18 mouse cellular contexts compared by ENCODE assay signal in the genomic region with DNA sequence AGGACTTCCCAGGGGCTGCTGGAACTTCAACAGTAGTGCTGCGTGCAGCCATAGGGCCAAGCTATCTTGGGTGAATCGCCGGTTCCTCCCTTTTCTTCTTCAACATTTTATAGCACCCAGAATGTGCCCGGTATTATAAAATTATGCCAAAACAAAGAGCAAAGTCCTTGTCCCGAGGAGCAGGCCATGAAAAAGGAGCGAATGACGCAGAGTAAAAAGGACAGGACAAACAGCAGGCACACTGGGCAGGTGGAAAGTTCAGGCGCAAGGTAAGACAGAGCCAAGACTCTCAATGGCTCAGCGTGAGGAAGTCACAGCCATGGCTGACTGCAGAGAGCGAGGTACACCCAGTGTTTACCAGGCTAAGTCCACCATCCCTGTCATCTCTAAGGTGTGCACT. TPM values are rescaled to one million over a fixed set of nuclear protein-coding genes. Genes with fewer than 3 reads are reported as not detected.
DNase-seq lines count a peak whose midpoint lies in the region; ATAC-seq and TF ChIP-seq lines count a peak whose summit lies in the region.
"Had no signal": no experiment of that assay in that cellular context is flagged by ENCODE, and none has a peak within 500 bp of the region (broad histone marks: within the 10 kb centered on the region; RNA-seq: fewer than 3 reads in every experiment).

No protein-coding gene starts in this region.

- TF ChIP-seq CTCF in liver, adult 2 months (IDR thresholded peaks at IDR 0.05; ENCODE audit: low read depth, low read length) = no peak

- H3K9me3 ChIP-seq in heart, embryonic 12.5 days (replicated peaks) = peaks cover 8% of the 10 kb centered on the region
- H3K9me3 ChIP-seq in embryonic facial prominence, embryonic 12.5 days = peaks cover 10% of the 10 kb centered on the region
- peaks cover 14% of the 10 kb centered on the region for H3K9me3 ChIP-seq in limb, embryonic 13.5 days

- no peaks in the 10 kb centered on the region for H3K27me3 ChIP-seq in heart, embryonic 12.5 days (replicated peaks)
- no peaks in the 10 kb centered on the region for H3K27me3 ChIP-seq in liver, adult 2 months (ENCODE audit: control insufficient read depth, insufficient read depth, low read length)
- no peaks in the 10 kb centered on the region for H3K27me3 ChIP-seq in embryonic facial prominence, embryonic 12.5 days
- H3K27me3 ChIP-seq in limb, embryonic 13.5 days = no peaks in the 10 kb centered on the region
- H3K27me3 ChIP-seq: midbrain, embryonic 15.5 days had no signal

- no peak overlapping the region for H3K4me3 ChIP-seq in heart, embryonic 12.5 days
- peak overlapping the region; percentile 51 for H3K4me3 ChIP-seq in liver, adult 2 months (ENCODE audit: insufficient read depth, low read depth, low read length)
- H3K4me3 ChIP-seq in embryonic facial prominence, embryonic 12.5 days = no peak overlapping the region
- H3K4me3 ChIP-seq in limb, embryonic 13.5 days = no peak overlapping the region
- H3K4me3 ChIP-seq: forebrain, embryonic 13.5 days; liver, embryonic 13.5 days; midbrain, embryonic 15.5 days had no signal

- peaks cover 4% of the 10 kb centered on the region; the same call in 1 of the 2 replicates for H3K79me2 ChIP-seq in liver, adult 2 months (ENCODE audit: control insufficient read depth, insufficient read depth, low read length)

- TF ChIP-seq POLR2A in liver, adult 2 months (IDR thresholded peaks at IDR 0.05; ENCODE audit: extremely low read depth, insufficient read depth, low read length) = no peak

- peak overlapping the region; percentile 74 for H3K27ac ChIP-seq in heart, embryonic 12.5 days (ENCODE audit: poor library complexity, severe bottlenecking)
- peak overlapping the region; percentile 81 for H3K27ac ChIP-seq in liver, adult 2 months (replicated peaks; ENCODE audit: insufficient read depth, low read depth, low read length)
- peak overlapping the region; percentile 58 for H3K27ac ChIP-seq in embryonic facial prominence, embryonic 12.5 days
- H3K27ac ChIP-seq in limb, embryonic 13.5 days = no peak overlapping the region; the same call in 1 of the 2 replicates
- H3K27ac ChIP-seq: forebrain, embryonic 13.5 days; liver, embryonic 13.5 days; midbrain, embryonic 15.5 days had no signal

- H3K9ac ChIP-seq in heart, embryonic 12.5 days = peak overlapping the region; percentile 47; the same call in 1 of the 2 replicates
- peak overlapping the region; percentile 70 for H3K9ac ChIP-seq in liver, adult 2 months (ENCODE audit: low read depth, low read length)
- H3K9ac ChIP-seq in embryonic facial prominence, embryonic 12.5 days = no peak overlapping the region
- H3K9ac ChIP-seq in limb, embryonic 13.5 days = no peak overlapping the region
- H3K9ac ChIP-seq: forebrain, embryonic 13.5 days; liver, embryonic 13.5 days; midbrain, embryonic 15.5 days had no signal

- peak overlapping the region; percentile 46 for H3K4me2 ChIP-seq in heart, embryonic 12.5 days
- peak overlapping the region; percentile 8; the same call in 1 of the 2 replicates for H3K4me2 ChIP-seq in embryonic facial prominence, embryonic 12.5 days (replicated peaks)
- peak overlapping the region; percentile 19; the same call in 1 of the 2 replicates for H3K4me2 ChIP-seq in limb, embryonic 13.5 days (replicated peaks)
- H3K4me2 ChIP-seq: forebrain, embryonic 13.5 days; liver, embryonic 13.5 days; midbrain, embryonic 15.5 days had no signal

- WGBS in heart, embryonic 12.5 days = 58% methylated on average over 10 of the region's 10 CpGs
- WGBS in liver, adult 2 months = 26% methylated on average over 10 of the region's 10 CpGs
- 56% methylated on average over 10 of the region's 10 CpGs for WGBS in embryonic facial prominence, embryonic 12.5 days
- WGBS in limb, embryonic 13.5 days = 57% methylated on average over 10 of the region's 10 CpGs

- DNase-seq in heart, postnatal 14 days = no peak
- DNase-seq in liver, adult 2 months (ENCODE audit: extremely low read depth, low read depth, low spot score) = peak; percentile 97
- no peak for DNase-seq in liver
- DNase-seq in embryo, embryonic 9.5 days (ENCODE audit: extremely low spot score) = no peak
- DNase-seq: cerebellum, adult 9-11 months; kidney, adult 8-10 months; kidney, postnatal 4 days; liver, embryonic 13.5 days; retina, postnatal 1 day; right cerebral cortex, postnatal 4 days; thymus, postnatal 4 days had no signal

- H3K4me1 ChIP-seq in heart, embryonic 12.5 days (replicated peaks) = peaks cover 57% of the 10 kb centered on the region
- H3K4me1 ChIP-seq in liver, adult 2 months (ENCODE audit: control insufficient read depth, insufficient read depth, low read length) = peaks cover 18% of the 10 kb centered on the region
- H3K4me1 ChIP-seq in embryonic facial prominence, embryonic 12.5 days = peaks cover 18% of the 10 kb centered on the region
- H3K4me1 ChIP-seq in limb, embryonic 13.5 days = peaks cover 20% of the 10 kb centered on the region

- ATAC-seq in heart, embryonic 12.5 days (ENCODE audit: insufficient number of reproducible peaks, low FRiP score) = no peak
- no peak for ATAC-seq in embryonic facial prominence, embryonic 12.5 days (ENCODE audit: insufficient number of reproducible peaks, insufficient read depth, low FRiP score, low TSS enrichment)
- ATAC-seq in limb, embryonic 13.5 days (ENCODE audit: low FRiP score, low read depth) = no peak
- ATAC-seq: forebrain, embryonic 13.5 days; hindbrain, embryonic 16.5 days; midbrain, embryonic 15.5 days had no signal

- no peaks in the 10 kb centered on the region for H3K36me3 ChIP-seq in heart, embryonic 12.5 days
- H3K36me3 ChIP-seq in liver, adult 2 months (ENCODE audit: control insufficient read depth, insufficient read depth, low read length) = 0 out of 2 replicates have a peak, but pooled peaks cover 3% of the 10 kb centered on the region
- H3K36me3 ChIP-seq in embryonic facial prominence, embryonic 12.5 days = no peaks in the 10 kb centered on the region
- no peaks in the 10 kb centered on the region for H3K36me3 ChIP-seq in limb, embryonic 13.5 days
- H3K36me3 ChIP-seq: G1E; liver, embryonic 13.5 days; midbrain, embryonic 15.5 days had no signal

- intact Hi-C loops in heart, postnatal 14 days (cut with DNase I) = no loop called here

RNA-seq across cellular contexts. Expression of a gene that starts 5.7 kb away (rescaled TPM):
- polyA plus RNA-seq in heart, embryonic 12.5 days (2016; fragmentation: Nextera tagmentation; extraction: Ambion mirVana) = 159 and 174 TPM in 2 replicates
- 10 to 100 TPM; 19.7 to 30.1 TPM for total RNA-seq in heart, postnatal 14 days (2021)
- total RNA-seq in liver, adult 2 months (2014; rRNA removed) = 1,197 and 1,621 TPM in 2 replicates
- polyA plus RNA-seq in liver, adult 2 months (2012; rRNA removed) = 659 and 663 TPM in 2 replicates
- polyA plus RNA-seq in embryonic facial prominence, embryonic 12.5 days (2016; fragmentation: Nextera tagmentation; extraction: Ambion mirVana) = 54.0 and 60.1 TPM in 2 replicates
- 76.7 and 85.9 TPM in 2 replicates for polyA plus RNA-seq in limb, embryonic 13.5 days (2015; fragmentation: Nextera tagmentation; extraction: Ambion mirVana)
- polyA plus RNA-seq: G1E had no signal

Comparison
In these comparisons a context has a peak if more than half of its experiments do, and no peak if none do; other contexts are left out.
1. H3K9ac ChIP-seq: peak in heart, embryonic 12.5 days (single experiment) and liver, adult 2 months (single experiment); none in embryonic facial prominence, embryonic 12.5 days (single experiment) and limb, embryonic 13.5 days (single experiment).
2. Peak in every context shown above with its lines, with median percentiles within 50 percentile points of each other: H3K4me2 ChIP-seq.